Mouse (Mus musculus) gastrocnemius, postnatal 10 days (tissue): ENCODE measurements around the gene Smoc2. TPM values are rescaled to one million over a fixed set of nuclear protein-coding genes. Genes with fewer than 3 reads are reported as not detected.

Experiments used
- DNase-seq: peaks from one replicate; pipeline ENCODE4 v3.0.0; 2021; ENCODE audit warnings: mixed read lengths
- total RNA-seq, 2 experiments: library from RNA; stranded (reverse); gene quantifications; 2 replicates each; pipeline ENCODE4 v1.2.3; 2021

Gene Smoc2
- total RNA-seq, 2 experiments from 2014 or later, result 91.1 to 92.9 TPM

DNA sequence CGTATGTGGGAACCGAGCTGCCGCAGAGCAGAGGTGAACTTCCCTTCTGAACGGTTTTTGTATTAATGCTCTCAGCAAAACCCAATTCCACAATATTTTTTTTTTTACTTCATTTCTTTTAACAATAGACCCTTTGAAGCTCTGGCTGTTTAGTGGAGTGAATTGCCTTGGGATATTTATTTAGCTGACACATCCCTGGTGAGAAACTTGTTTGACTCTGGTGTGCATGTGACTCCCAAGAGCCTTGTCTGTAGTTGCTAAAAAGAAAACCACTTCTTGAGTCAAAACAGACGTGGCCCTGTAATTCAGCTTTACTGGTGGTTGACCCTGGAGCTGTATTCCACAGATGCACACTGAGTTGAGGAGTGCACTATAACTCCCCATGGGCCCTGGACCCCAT is 135.2 kb downstream of the Smoc2 start:
- DNase-seq, result no peak

DNA sequence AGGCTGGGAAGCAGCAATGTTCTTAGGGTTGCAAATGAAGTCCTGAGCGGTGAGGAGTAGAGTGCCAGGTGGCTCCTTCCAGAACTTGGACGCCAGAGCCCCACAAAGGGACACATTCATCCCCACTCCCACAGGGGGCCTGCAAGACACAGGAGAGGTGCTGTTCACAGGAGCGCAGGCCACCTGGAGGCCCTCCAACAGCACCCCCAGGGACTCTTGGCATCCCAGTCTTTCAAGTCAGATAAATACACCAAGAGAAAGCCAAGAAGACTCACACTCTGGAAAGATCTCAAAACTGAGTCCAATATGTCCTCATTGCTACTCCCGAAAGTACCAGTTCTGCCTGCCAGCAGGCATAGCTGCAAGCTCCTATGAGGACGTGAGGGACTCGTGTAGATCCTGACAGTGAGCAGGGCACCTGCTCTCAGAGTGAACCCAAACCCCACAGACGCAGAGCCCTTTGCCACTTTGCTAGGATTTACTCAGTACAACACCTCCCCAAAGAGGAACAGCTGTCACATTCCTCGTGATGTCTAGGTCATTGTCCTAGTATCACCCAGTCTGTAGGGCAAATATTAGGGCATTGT is 141.2 kb downstream of the Smoc2 start:
- DNase-seq, result peak; percentile 39

DNA sequence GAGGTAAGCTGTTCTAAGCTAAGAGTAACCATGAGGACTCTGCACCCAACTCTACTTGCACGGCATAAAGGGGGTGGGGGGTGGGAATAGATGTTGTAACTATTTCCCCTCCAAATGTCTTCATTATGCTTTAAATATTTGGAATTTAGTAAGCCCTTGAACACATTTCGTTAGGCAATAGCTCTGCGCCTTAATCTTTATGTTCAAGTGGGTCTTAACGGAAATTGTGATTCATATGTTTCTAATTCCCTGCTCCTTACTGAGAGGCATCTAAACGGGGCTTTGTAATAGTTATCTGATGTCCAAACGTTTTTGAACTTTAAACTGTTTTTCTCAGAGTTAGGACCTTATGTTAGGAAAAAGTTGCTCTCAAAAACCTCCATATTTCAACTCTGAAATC is 147.2 kb downstream of the Smoc2 start:
- no peak for DNase-seq

DNA sequence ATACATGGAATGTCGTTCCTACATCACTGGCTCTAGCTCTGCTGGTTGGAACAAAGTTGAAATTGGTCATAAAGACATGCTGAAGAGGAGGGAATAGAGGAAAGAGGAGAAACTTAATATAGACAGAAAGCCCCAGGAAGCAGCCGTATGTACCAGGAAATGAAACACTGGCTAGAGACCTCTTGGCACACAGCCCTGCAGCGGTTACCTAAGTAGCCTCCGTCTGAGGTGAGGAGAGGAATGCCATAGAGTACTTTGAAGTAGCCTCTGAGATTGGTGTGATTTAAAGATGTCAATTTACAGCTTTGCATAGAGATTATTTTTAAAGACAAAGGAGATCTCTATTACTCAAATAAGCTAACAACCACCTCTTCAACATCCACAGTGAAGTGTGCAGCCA is 155.4 kb downstream of the Smoc2 start:
- no peak for DNase-seq

DNA sequence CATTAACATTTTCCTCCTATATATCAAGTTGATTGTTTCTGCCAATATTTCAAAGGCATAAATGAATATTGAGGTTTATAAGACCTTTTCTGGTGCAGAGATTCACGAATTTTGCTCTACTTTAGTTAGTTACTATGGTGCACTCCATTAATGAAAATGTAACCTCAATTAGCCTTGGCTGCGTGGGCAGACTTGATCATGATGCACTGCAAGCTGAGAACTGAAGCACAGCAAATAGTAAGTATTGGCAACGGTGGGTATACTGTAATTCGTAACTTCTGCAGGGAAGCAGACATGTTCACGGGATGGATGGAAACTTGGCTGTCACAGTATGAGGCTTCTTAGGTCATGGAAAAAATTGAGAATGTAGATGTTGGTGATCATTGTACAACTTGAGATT is 166.3 kb downstream of the Smoc2 start:
- DNase-seq, result no peak

DNA sequence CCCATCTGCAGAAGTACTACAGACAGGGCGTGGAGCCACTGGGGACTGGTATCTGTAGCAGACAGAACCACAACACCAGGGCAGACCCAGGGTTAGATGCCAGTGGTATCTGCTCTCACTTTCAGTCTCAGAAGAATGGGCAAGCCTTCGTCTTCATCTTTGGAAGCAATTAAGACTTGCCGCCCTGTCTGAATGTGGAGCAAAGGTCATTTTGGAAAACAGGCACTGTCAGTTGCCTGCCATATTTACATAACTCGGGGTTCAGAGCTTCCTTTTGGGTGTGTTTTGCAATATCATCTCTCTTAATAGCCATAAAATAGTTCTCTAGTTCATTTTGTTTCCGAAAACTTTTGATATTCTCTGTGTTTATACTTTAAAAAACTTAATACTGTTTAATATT is 168.0 kb downstream of the Smoc2 start:
- no peak for DNase-seq

Other genes starting within 250 kb of the Smoc2 start
- not detected for gene Gm7358, start 220.0 kb upstream of the Smoc2 start, total RNA-seq
- gene Dact2, start 75.2 kb upstream of the Smoc2 start, total RNA-seq, result 1 to 10 TPM; 2.0 to 3.5 TPM